Mouse (Mus musculus) embryonic facial prominence, embryonic 10.5 days (tissue): Measurements from ENCODE around the gene Sohlh2. TPM values are rescaled to one million over a fixed set of nuclear protein-coding genes. Genes with fewer than 3 reads are reported as not detected.

Experiments used
- DNase-seq: peaks from one replicate; pipeline ENCODE4 v3.0.0-alpha.2; 2017; ENCODE audit warnings: low spot score
- H3K27ac ChIP-seq: fragments of 300-500 bp; sonication (generic); replicated peaks from 2 replicates; pipeline ENCODE4 v1.5.1; 2016; ENCODE audit warnings: mild to moderate bottlenecking
- H3K27me3 ChIP-seq: fragments of 300-500 bp; sonication (generic); replicated peaks from 2 replicates; pipeline ENCODE4 v1.6.1; 2016; ENCODE audit warnings: low read depth, mild to moderate bottlenecking; ENCODE audit not compliant: poor library complexity, severe bottlenecking
- H3K36me3 ChIP-seq: fragments of 300-500 bp; sonication (generic); replicated peaks from 2 replicates; pipeline ENCODE4 v1.6.1; 2016; ENCODE audit warnings: mild to moderate bottlenecking, moderate library complexity
- H3K4me1 ChIP-seq: fragments of 300-500 bp; sonication (generic); 2 replicates; pipeline ENCODE4 v1.6.1; 2016
- H3K4me3 ChIP-seq: fragments of 300-500 bp; sonication (generic); 2 replicates; pipeline ENCODE4 v1.5.1; 2016; ENCODE audit warnings: mild to moderate bottlenecking, moderate library complexity
- H3K9me3 ChIP-seq: fragments of 300-500 bp; sonication (generic); 2 replicates; pipeline ENCODE4 v1.6.1; 2016; ENCODE audit warnings: mild to moderate bottlenecking
- WGBS: fragments of 180-500 bp; shearing (Covaris S2); methylation state at CpG from one replicate; pipeline ENCODE4 v1.1.7; 2016; 5-methylcytosine and 5-hydroxymethylcytosine counted together
- polyA plus RNA-seq: library from polyadenylated mRNA; unstranded; fragments of >200 nt; fragmentation: Nextera tagmentation; extraction: Ambion mirVana; gene quantifications from 2 replicates; pipeline ENCODE4 v1.2.1, GENCODE M21; 2016

Gene Sohlh2
- polyA plus RNA-seq: not detected in 2 replicates

GRCm38 (mm10) chr3:55181766-55182165 is at the start of gene Sohlh2:
TSS of gene Sohlh2 (plus strand) at chr3:55182028.
- no peak for DNase-seq
- H3K9me3 ChIP-seq: peaks cover 7% of the 10 kb centered on the region; the same call in 1 of the 2 replicates
- H3K36me3 ChIP-seq: no peaks in the 10 kb centered on the region
- 93% methylated on average over 22 of the region's 22 CpGs for WGBS
- no peak within 1 kb of the TSS for H3K27ac ChIP-seq
- no peaks in the 10 kb centered on the region for H3K27me3 ChIP-seq
- peaks cover 11% of the 10 kb centered on the region for H3K4me1 ChIP-seq
- H3K4me3 ChIP-seq: no peak within 1 kb of the TSS

GRCm38 (mm10) chr3:55137039-55137438 is 44.8 kb upstream of the Sohlh2 start, which contains the start of gene Ccdc169:
TSS of gene Ccdc169 (plus strand) at chr3:55137339.
- H3K4me3 ChIP-seq: no peak within 1 kb of the TSS
- no peaks in the 10 kb centered on the region for H3K9me3 ChIP-seq
- no peaks in the 10 kb centered on the region for H3K27me3 ChIP-seq
- H3K4me1 ChIP-seq: no peaks in the 10 kb centered on the region
- no peak within 1 kb of the TSS for H3K27ac ChIP-seq
- DNase-seq: no peak
- peaks cover 71% of the 10 kb centered on the region for H3K36me3 ChIP-seq

GRCm38 (mm10) chr3:55139837-55140236 is 42.0 kb upstream of the Sohlh2 start:
- Histone ChIP-seq H3K9me3 (no peaks in the 10 kb centered on the region), H3K27me3 (no peaks in the 10 kb centered on the region), H3K27ac (no peak overlapping the region), H3K4me1 (no peaks in the 10 kb centered on the region), H3K36me3 (peaks cover 44% of the 10 kb centered on the region), H3K4me3 (no peak overlapping the region)
- 91% methylated on average over 12 of the region's 12 CpGs for WGBS
- DNase-seq: no peak

- Histone ChIP-seq H3K27me3 (no peaks in the 10 kb centered on the region), H3K27ac (no peak overlapping the region), H3K36me3 (peaks cover 29% of the 10 kb centered on the region), H3K4me3 (no peak overlapping the region), H3K4me1 (no peaks in the 10 kb centered on the region), H3K9me3 (no peaks in the 10 kb centered on the region)
- WGBS: 44% methylated on average over 2 of the region's 2 CpGs
- no peak for DNase-seq
Observed at GRCm38 (mm10) chr3:55141401-55141800, 40.4 kb upstream of the Sohlh2 start.

DNA sequence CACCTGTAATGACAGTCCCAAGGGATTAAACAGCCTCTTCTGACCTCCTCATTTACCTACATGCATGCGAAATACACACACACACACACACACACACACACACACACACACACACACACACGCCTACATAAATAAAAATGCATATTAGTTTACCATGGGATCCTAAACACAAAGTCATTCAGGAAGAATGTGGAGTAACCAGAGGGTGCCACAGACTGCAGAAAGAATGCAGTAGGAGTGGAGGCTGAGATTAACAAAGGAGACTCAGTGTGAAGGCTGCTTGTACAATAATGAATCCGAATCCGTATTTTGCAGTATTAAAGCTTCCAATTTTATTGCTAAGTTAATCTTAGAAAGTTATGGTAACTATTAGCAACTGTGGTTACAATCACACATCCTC is 36.9 kb upstream of the Sohlh2 start:
- Histone ChIP-seq H3K36me3 (no peaks in the 10 kb centered on the region), H3K4me1 (peaks cover 12% of the 10 kb centered on the region), H3K4me3 (no peak overlapping the region), H3K27ac (no peak overlapping the region), H3K9me3 (no peaks in the 10 kb centered on the region), H3K27me3 (no peaks in the 10 kb centered on the region)
- 88% methylated on average over 4 of the region's 4 CpGs for WGBS
- DNase-seq: no peak

- H3K4me1 ChIP-seq: peaks cover 12% of the 10 kb centered on the region
Observed at GRCm38 (mm10) chr3:55146441-55146840, 35.4 kb upstream of the Sohlh2 start.

DNA sequence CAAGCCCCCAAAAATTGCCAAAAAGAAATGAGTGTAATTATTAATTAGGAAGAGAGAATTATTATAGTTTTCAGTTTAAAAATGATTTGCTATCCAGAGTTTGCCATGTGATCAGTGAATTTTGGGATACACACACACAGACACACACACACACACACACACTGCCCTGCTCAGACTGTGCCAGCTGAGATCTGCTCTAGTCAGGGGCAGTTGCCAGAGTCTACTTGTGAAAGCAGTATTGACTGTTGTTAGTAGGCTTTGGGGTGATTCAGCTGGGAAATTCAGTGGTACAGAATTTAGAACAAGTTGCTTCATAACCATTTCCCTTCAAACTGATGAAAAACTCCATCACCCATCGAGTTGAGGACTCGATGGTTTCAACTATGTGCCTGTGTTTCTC is 34.7 kb upstream of the Sohlh2 start:
- H3K27ac ChIP-seq: no peak overlapping the region
- H3K9me3 ChIP-seq: no peaks in the 10 kb centered on the region
- H3K4me1 ChIP-seq: peaks cover 12% of the 10 kb centered on the region
- H3K4me3 ChIP-seq: no peak overlapping the region
- H3K36me3 ChIP-seq: no peaks in the 10 kb centered on the region
- WGBS: 80% methylated on average over 2 of the region's 2 CpGs
- no peaks in the 10 kb centered on the region for H3K27me3 ChIP-seq
- no peak for DNase-seq

More at GRCm38 (mm10) chr3:55146441-55146840, 35.4 kb upstream of the Sohlh2 start:
- Histone ChIP-seq H3K27ac (no peak overlapping the region), H3K36me3 (no peaks in the 10 kb centered on the region), H3K4me3 (no peak overlapping the region), H3K27me3 (no peaks in the 10 kb centered on the region), H3K9me3 (no peaks in the 10 kb centered on the region)
- DNase-seq: no peak
- 47% methylated on average over 6 of the region's 6 CpGs for WGBS

GRCm38 (mm10) chr3:55148091-55148490 is 33.7 kb upstream of the Sohlh2 start:
- Histone ChIP-seq H3K4me3 (no peak overlapping the region), H3K27ac (peak overlapping the region; percentile 21; the same call in 1 of the 2 replicates), H3K9me3 (no peaks in the 10 kb centered on the region), H3K36me3 (no peaks in the 10 kb centered on the region), H3K4me1 (peaks cover 12% of the 10 kb centered on the region), H3K27me3 (no peaks in the 10 kb centered on the region)
- DNase-seq: peak; percentile 21
- 20% methylated on average over 3 of the region's 3 CpGs for WGBS

DNA sequence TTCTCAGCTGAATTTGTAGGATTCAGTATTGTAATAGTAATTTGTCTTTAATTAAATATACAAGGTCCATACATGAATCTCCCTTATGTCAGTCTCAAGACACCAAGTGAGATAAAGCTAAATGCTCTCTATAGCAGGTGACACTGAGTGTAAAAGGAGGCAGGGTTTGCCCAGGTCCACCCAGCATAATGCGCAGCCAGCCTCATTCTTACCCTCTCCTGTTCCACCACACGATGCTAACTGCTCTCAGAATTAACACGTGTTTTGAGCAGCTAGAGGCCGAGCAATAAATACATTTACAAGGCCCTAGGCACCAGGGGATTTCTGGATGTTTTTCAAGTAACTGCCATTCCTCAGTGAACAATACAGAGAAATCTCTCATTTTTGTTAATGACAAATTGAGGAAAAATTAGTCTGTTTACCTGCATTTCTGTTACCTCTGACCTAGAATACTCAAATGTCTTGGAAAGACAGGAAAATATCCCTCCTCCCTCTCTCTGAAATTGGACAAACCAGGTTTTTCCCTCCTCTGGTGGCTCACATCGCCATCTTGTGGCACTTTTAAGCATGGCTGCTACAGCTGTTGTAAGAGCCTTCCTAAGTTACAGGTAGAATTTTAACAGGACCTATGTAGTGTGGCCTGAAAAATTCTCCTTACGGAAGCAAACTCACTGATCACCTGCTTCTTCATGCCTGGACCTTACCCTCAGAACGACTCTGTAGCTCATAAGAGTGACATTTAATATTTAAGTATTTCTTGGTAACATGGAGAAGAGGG is 30.0 kb upstream of the Sohlh2 start:
- DNase-seq: peak; percentile 44
- WGBS: 46% methylated on average over 7 of the region's 7 CpGs
- Histone ChIP-seq H3K27ac (no peak overlapping the region), H3K27me3 (no peaks in the 10 kb centered on the region), H3K4me3 (no peak overlapping the region), H3K4me1 (peaks cover 12% of the 10 kb centered on the region), H3K9me3 (no peaks in the 10 kb centered on the region), H3K36me3 (no peaks in the 10 kb centered on the region)

DNA sequence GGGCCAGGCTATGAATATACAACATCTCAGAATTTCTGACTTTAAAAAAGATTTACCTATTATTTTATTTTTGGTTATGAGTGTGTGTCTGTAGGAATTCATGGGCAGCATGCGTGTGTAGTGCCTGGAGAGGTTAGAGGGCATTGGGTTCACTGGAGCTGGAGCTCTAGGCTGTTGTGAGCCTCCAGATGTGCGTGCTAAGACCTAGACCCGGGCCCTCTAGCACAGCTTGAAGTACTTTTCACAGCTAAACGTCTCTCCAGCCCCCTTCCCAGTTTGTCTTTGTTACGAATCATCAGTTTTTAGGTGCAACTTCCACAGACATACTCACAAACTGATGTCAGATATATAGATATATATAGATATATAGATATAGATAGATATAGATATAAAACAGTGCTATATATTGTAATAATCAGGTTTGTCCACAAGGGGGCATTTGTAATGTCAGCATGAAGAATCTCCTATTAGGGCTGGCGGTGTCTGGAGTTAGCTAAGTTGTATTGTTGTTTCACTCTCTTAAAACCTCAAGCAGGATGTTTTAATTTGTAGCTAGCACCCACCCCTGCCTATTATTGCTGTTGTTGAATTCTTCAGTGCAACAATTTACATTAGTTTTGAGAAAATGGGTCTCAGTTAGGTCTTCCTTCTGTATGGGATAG is 29.0 kb upstream of the Sohlh2 start:
- 60% methylated on average over 6 of the region's 6 CpGs for WGBS
- H3K27ac ChIP-seq: no peak overlapping the region
- peaks cover 12% of the 10 kb centered on the region for H3K4me1 ChIP-seq
- no peaks in the 10 kb centered on the region for H3K36me3 ChIP-seq
- no peaks in the 10 kb centered on the region for H3K9me3 ChIP-seq
- no peak for DNase-seq
- no peak overlapping the region for H3K4me3 ChIP-seq
- no peaks in the 10 kb centered on the region for H3K27me3 ChIP-seq

- no peaks in the 10 kb centered on the region for H3K36me3 ChIP-seq
- H3K4me3 ChIP-seq: no peak overlapping the region
- no peak overlapping the region for H3K27ac ChIP-seq
- 88% methylated on average over 7 of the region's 7 CpGs for WGBS
- no peaks in the 10 kb centered on the region for H3K27me3 ChIP-seq
- no peak for DNase-seq
- no peaks in the 10 kb centered on the region for H3K9me3 ChIP-seq
- 0 out of 2 replicates have a peak, but pooled peaks cover 2% of the 10 kb centered on the region for H3K4me1 ChIP-seq
Observed at GRCm38 (mm10) chr3:55154163-55154562, 27.7 kb upstream of the Sohlh2 start.

DNA sequence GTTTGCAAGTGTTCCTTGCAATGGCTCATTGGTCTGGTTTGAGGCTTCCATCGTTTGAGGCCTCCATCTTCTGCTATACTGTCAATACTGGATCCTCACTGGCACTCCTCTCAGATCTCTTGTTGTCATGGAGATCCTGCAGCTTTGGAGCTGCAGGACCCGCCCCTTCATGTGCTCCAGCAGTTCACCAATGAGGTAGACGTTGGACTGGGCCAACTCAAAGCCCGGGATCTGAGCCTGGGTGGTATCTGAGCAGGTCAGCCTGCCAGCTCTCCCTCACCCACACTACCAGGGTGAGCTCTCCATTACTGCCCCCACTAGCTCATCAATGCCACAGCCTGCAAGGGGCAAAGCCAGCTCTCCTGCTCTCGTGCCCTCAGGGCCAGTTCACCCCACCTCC is 24.4 kb upstream of the Sohlh2 start:
- Histone ChIP-seq H3K4me1 (peaks cover 5% of the 10 kb centered on the region; the same call in 1 of the 2 replicates), H3K9me3 (no peaks in the 10 kb centered on the region), H3K4me3 (no peak overlapping the region), H3K27ac (no peak overlapping the region), H3K27me3 (no peaks in the 10 kb centered on the region), H3K36me3 (no peaks in the 10 kb centered on the region)
- DNase-seq: no peak
- WGBS: 66% methylated on average over 5 of the region's 5 CpGs

- Histone ChIP-seq H3K36me3 (no peaks in the 10 kb centered on the region), H3K4me1 (peaks cover 5% of the 10 kb centered on the region; the same call in 1 of the 2 replicates), H3K9me3 (no peaks in the 10 kb centered on the region), H3K27ac (no peak overlapping the region), H3K27me3 (no peaks in the 10 kb centered on the region), H3K4me3 (no peak overlapping the region)
- DNase-seq: no peak
- 70% methylated on average over 7 of the region's 7 CpGs for WGBS
Observed at GRCm38 (mm10) chr3:55161144-55161543, 20.7 kb upstream of the Sohlh2 start.
